Mouse (Mus musculus) c-Kit-positive CD71-negative TER-119-negative erythroid progenitor cells, embryonic 14.5 days (primary cell): Measurements from ENCODE around the gene Ptprm.
A peak's percentile ranks its signal among the peaks of the same experiment; 100 is the strongest.

Experiments
- DNase-seq: peaks from one replicate; pipeline ENCODE4 v3.0.0-alpha.2; 2013; ENCODE audit warnings: low read depth

Ptprm gene

DNA sequence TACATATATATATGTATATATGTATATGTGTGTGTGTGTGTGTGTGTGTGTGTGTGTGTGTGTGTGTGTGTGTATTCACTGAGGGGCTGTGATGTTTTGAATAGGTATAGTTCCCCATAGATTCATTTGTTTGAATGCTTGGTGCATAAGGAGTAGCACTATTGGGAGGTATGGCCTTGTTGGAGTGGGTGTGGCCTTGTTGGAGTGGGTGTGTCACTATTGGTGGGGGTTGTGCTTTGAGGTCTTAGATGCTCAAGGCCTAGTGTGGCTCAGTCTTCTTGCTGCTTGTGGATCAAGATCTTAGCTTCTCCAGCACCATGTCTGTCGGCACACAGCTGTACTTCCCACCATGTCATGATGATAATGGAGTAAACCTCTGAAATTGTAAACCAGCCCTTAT is 138.9 kb downstream of the Ptprm start:
- DNase-seq = no peak

DNA sequence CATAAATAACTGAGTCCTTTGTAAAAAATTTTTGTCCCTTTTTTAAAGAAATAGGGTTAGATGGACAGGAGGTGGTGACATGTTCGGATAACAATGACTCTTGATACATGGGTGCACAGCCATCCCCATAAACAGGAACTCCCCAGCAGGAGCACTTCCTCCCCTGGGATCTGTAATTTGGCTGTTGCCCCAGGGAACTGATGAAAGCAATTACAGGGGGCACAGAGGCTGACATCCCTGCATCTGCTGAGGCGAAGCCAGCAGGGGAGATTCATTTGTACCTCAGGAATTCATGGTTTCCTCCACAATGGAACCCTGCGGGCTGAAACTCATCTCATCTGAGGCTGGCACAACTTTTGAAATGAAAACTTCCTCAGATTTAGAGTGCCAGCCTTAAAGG is 140.5 kb downstream of the Ptprm start:
- no peak for DNase-seq

DNA sequence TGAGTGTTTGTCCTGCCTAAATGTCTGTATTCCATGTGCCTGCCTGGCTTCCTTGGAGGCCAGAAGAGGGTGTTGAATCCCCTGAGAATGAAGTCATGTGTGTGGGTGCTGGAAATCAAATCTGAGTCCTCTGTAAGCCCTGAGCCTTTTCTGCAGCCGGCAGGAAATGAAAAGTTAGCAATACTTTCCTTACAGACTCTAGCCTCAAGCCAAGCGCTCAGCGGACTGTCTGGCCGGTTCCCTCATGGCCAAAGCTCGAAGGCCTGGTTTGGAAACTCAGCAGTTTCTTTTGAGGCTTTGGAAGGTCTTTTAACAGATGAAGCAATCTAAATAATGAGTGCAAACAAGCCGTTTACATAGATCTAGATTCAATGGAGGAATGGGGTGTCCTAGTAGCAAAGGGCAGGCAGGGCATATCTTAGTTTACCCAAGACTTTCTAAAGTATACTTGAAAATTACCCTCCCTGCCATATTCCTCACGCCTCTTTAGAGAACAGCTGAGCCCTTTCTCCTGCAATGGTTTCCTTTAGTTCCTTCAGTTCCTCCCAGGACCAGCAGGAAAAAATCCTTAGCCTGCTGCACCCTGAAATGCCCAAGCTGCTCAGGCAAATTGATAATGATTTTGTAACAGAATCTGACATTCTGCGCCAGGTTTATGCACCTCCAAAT is 144.4 kb downstream of the Ptprm start:
- DNase-seq = no peak

DNA sequence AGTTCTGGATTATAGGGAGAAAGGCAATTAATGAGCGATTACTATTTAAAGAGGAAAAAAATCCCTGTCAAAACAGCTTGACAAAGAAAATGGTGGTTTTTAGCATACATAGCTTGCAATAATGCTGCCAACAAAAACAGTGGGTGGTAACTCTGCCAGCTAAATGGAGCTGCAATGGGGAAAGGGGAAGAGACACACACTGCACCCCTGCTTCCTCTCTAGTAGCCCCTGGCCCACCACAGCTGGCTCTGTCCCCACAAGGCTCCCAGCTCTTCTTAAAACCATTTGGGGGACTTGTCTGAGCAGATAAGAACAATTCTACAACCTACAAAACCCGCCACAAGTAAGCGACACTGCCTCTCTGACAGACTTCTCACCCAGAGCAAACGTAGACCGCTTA is 145.7 kb downstream of the Ptprm start:
- DNase-seq = no peak

DNA sequence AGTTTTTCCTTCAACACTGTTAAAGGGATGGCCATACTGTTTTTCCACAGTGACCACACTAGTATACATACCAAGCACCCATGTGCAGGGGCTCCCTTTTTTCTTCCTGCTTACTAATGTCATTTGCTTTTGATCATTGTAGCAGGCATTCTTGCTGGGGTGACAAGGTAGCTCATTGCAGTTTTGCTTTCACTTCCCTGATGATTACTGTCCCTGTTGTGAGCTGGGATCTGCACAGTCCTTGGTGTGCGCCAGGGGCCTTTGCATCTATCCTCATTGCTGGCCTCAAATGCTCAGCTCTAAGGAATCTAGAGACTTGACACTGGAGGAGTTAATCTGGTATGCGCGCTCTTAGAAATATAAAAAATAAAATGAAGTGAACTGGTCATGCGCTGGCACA is 147.3 kb downstream of the Ptprm start:
- no peak for DNase-seq

DNA sequence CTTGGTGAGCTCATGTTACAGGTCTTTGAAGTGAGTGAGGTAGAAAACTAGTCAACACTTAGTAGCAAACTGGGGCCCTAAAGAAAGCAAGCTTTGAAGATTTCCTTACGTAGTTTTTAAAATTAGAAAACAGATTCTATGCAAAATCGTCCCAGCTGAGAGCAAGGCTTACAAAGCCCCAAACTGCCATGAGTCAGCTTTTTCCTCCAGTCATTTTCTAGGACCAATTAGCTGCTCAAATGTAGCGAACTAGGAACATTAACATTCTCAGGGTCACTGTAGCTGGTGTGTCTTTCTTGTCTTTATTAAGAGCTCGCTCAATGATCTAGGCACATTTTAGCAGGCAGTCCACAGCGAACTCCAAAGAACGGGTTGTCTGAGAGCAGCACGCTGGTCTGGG is 153.1 kb downstream of the Ptprm start:
- no peak for DNase-seq

DNA sequence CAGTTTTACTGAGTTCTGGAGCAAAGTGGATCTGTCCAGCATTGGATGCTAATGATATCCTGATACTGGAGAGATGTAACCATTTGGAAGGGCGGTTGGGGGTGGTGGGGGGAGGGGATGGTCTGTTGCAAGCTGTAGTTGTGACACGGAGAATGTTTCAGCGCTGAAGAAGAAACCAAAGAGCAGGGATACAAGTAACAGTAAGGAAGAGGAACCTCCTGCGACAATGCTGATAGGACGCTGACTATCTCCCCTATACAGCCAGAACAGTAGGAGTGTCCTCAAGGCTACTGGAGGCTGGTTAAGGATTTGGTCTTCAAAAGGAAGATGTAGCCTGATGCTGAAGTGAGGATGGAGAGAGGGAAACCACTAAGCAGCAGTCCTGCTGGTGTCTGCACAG is 160.5 kb downstream of the Ptprm start:
- DNase-seq = peak; percentile 22

DNA sequence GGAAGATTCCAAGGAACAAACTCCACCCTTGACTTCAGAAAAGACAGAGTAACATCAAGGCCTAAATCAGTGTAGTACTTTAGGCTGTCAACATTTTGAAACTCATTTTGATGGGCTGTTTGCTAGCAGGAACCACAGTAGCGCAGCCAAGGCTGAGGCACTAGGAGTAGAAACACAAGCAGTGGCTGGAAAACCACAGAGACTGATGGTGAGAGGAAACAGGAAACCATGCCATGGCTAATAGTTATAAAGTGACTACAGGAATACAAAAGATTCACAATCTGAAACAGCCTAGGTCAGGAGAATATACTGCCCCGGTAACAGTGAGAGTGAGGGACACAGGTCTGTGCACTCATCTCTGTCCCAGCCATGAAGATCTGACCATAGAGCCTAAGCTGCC is 165.7 kb downstream of the Ptprm start:
- DNase-seq = no peak

DNA sequence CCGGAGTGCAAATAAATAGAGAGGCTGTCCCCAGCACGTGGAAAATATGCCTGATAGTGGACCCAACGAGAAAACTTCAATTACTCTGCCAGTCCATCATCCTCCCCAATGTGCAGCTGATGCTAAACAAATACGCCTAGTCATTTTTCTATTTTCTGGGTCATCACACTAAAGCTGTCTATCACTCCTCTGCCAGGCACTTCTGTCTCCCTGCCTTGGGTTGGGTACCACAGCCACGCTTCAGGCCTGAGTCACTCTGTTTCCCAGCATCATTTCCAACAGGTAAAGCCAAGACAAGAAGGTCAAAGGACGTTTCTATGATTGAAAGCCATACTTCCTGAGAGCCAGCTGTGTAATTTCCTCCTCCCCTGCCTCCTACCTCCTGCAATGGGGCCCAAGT is 167.4 kb downstream of the Ptprm start:
- no peak for DNase-seq

DNA sequence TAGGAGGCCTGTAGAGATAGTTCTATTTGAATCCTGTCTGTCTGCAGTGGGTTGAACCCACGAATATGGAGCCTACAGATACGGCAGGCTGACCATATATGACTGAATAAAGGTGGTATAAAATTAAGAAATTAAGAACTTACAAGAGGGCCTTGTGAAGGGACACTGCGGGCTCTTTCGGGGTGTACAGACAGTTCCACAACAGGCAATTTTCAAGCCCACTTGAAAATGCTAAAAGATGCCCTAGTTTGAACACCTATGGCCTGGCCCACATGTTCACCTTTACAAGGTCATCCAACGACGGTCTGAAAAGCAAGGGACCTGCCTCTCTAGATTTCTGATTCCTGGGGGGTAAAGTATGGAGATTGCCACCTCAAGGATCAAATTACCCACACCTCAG is 168.3 kb downstream of the Ptprm start:
- DNase-seq = no peak

DNA sequence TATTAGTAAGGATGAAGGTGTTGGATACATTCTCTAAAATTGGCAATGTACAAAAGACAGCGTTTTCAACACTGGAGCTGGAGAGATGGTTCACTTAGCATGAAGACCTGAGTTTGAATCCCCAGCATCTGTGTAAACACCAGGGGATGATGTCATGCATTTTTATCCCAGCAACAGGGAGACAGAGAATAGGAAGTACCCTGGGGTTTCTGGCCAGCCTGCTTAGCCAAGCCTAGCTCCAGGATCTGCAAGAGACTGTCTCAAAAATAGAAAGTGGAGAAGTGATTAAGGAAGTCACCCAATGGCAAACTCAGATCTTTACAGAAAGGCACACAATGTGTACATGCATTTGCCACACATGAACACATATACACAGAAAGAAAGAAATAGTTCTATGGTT is 174.8 kb downstream of the Ptprm start:
- DNase-seq = no peak

DNA sequence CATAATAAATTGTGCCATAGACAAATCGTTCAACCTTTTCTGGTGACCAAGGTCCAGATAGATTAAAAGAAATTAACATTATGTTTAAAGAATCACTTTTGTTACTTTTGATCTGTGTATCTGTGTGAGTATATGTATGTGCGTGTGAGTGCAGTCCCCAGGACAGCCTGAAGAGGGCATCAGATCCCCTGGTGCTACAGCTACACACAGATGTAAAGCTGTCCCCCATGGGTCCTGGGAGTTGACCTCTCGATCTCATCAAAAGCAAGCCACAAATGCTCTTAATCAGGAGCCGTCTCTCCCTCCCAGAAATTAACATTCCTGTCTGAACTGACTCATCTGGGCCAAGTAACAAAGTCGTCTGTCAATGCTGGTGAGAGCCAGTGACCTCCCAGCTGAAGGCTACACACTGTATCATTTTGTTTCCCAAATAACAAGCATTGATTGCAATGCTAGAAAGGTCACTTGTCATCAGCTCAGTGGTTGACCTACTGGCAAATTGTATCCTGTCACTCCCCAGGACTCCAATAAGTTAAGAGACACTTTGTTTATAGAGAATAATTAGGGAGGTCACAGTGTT is 175.5 kb downstream of the Ptprm start:
- no peak for DNase-seq

DNA sequence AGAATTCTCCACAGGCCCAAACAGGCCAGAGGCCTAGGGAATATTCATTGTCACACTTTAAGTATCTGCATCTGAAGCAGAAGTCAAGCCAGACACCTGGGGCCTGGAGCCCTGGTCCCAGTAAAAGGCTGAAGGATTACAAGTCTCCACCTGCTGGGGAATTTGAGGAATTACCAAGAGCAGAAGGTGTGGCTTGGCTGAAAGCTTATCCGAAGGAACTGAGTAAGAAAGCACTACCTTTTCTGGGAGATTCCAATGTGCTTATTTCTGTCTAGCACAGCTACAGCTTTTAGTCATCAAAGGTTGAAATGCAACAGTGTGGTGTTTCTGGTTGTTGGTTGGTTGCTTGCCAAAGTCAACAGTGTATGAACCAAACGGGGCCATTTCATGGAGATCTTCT is 178.4 kb downstream of the Ptprm start:
- DNase-seq = peak; percentile 2

DNA sequence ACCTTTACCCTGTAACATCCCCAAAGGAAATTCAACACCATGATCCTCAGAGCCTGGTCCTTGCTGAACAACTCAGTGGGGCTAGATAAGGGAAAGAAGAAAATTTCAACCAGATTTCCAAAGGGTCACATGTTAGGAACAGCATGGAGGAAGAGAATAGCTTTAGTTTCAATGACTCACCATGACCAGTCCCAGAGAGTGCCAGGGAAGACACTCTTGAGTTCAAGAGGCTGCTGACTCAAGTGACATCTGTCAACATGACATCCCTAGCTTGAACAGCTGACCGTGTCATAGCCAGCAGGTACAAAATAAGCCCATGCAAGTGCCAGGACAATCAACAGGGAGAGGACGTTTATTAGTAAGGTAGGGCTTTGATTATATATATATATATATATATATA is 182.9 kb downstream of the Ptprm start:
- no peak for DNase-seq

DNA sequence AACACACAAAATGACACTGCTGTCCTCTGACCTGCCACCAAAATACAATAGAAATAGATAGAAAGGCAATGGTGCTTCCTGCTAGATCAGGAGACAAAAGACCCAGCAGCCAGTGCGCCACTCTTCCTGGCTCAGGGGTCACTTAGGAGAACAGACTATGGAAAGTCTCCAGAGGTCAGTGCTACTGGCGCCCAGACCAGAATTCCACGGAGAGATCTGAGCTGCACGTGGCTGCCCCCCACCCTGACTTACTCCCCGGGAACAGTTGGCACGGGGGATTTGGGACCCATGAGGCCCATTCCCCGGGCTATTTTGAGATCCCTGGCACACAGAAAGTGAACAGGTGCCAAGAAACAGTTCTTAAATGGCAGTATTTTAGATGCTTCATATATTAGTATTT is 183.6 kb downstream of the Ptprm start:
- DNase-seq = no peak

DNA sequence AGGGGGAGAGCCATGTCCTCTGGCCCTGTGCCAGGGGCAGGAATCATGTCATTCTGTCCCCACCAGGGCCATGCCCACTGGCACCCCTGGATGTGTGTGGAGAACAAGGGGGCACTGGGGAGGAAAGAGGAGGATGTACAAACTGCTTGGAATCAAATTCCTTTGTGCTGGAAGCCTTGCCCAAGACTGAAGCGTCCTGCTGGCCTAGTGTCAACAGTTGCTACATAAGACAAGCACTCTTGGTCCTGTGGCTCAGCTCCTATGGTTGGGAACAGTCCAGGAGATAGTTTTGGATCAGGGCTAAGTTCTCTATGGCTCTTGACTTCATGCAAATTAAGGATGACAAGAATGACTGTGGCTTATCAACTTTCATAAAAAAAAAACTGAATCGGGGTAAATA is 188.4 kb downstream of the Ptprm start:
- no peak for DNase-seq

DNA sequence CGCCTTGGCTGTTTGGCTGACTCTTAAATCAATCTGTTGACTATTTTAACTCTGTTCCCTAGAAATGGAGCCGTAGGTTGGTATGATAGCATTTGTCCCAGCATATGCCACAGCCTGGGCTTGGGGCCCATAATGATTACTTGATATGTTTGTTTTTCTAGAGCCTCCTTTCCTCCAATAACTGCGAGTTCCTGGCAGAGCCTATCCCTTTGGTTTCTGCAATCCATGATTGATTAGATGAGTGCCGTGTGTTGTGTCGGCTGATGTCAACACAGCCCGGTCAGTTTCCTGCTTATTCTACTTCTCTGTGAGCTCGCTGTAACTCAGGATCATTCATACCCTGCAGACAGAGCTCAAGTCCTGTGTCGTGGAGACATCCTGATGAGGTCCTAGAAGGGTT is 194.6 kb downstream of the Ptprm start:
- no peak for DNase-seq

DNA sequence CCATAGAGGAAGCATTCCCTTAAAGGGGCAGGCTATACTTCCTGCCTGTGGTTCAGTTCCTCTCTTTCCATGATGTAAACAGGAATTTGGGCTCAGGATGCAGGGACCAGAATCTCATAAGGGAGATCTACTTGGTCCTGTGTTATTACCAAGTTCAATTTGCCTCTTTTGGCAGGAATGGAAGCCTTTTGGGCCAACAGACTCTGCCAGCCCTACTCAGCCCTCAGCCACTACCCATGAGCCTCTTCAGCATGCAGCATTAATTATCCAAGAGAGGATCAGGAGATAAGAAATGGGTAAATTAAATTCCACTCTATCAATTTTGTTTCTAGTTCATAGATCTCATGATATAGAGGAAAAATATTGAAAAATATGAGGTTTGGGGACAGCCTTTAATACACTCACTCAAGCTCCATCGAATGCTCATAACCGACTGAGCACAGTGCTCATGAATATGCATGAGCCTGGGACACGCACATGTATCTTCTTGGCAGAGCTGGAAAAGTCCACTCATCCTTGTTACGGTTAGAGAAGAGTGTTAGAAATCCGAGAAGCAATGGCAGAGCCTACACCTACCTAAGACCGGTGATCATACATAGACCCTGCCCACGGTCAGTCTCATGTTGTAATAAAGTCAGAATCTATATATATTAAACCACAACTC is 197.0 kb downstream of the Ptprm start:
- no peak for DNase-seq

DNA sequence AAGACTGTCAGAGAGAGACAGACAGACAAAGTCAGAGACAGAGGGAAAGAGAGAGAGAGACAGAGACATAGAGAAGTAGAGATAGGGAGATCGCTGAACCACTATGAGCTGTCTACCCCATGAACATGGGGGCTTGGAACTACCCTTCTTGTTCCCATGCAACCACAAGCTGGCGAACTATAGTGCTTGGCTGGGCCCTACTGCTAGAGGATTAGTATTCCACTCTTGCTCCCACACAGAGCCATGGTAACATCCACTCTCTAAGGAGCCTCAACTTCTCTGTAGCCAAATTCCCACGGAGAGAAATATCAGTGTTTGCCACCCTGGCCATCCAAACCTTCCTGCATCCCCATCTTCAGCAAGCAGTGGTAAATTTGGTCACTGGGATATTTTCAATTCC is 202.0 kb downstream of the Ptprm start:
- DNase-seq = no peak

DNA sequence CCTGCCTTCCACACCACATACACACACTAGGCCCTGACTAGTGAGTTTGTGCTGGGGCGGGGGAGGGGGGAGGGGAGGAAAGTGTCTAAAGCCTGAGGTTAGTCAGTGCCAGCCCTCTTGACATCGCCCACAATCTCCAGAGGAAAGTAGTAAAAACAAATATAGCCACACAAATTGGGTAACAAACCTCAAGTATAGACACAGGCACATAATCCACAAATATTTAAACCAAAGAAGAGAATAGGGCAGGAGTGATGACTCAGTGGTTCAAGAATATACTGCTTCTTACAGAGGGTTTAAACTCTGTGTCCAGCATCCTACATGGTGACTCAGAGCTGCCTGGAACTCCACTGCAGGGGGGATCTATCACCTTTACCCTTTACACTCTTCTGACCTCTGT is 203.8 kb downstream of the Ptprm start:
- DNase-seq = no peak

DNA sequence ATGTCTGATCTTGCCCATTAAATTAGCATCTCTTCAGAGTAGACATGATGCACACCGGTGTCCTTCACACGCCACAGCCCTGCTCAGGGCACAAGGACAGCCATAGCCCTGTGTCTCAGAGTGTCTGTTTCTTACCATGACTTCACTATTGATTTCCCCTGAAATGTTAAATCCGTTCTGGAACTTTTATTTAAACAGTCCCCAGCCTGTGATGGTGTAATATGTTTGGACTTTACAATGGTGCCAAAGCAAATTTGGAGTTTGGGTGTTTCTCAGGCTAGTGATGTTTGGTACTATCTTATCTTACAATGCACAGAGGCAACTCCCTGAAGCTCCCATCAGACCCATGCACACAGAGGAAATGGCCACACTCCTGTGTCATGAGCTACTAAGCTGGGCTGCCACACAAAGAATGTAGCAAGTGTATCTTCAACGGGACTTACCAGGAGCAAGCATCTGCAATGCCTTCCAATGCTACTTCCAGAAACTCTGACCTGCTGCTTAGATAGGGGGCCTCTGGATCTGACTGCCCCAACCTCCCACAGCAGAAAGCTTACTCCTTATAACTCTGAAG is 212.0 kb downstream of the Ptprm start:
- no peak for DNase-seq

DNA sequence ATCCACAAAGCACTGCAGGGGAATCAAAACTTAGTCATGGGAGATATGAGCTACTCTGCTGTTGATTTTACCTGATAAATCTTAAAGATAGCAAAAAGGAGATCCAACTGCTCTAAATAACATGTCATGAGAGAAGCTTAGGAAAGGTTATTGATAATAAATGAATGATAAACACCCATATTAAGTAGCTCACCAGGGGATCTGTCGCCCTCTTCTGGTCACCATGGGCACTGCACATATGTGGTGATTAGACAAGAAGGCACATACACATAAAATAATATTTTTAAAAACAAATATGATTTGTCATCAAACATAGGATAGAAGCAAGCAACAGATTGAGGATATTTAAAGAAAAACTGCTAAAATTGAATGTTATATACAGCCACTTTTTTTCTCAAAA is 213.8 kb downstream of the Ptprm start:
- DNase-seq = no peak

DNA sequence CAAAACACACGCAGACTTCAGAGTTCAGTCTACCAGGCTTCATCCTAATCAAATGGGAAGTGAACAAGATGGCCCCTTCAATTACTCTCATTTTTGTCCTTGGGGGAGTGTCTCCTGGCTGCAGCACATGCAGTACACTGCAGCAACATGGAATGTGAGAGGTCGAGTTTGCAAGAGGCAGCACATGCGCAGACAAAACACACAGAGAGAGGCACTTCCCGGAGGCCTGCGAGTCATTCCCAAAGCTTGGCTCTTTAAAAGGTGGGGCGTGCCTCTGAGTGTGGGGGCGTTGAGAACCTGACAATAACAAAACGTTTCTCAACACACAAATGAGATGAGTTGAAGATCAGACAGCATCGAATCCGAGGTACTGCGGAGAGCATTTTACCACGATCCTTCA is 215.3 kb downstream of the Ptprm start:
- no peak for DNase-seq

DNA sequence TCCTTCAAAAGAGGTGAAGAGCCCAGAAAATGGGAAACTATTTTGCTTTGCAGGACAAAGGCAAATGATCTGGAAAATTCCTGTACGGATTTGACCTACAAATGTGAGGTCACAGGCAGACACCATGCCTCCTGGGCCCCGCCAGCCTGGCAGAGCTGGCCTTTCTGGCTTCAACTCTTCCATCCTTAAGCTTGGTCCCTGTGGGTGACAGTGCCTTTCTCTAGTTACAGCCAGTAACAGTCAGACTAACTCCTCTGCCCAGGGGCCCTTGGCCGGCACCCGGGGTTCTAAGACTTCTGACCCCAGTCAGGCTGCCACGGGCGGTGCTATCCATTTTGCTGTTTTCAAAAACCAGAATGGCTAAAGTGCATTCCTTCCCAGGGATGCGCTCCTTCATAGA is 217.4 kb downstream of the Ptprm start:
- DNase-seq = no peak
